Mouse (Mus musculus): ENCODE results near the gene Cnbd2. TPM values are rescaled to one million over a fixed set of nuclear protein-coding genes. Genes with fewer than 3 reads are reported as not detected.
"Not testable (repeated sequence)": the region's sequence is repeated elsewhere in the genome, so short reads cannot be mapped to it uniquely, and the experiment has no call there.

The Cnbd2 gene
- polyA plus RNA-seq, 1 experiment = 3.0 TPM

GRCm38 (mm10) chr2:156393155-156393828, 81.2 kb downstream of the Cnbd2 start:
- TF ChIP-seq CTCF (IDR thresholded peaks at IDR 0.05; ENCODE audit: borderline replicate concordance, extremely low read depth, insufficient read depth, insufficient read length) (no peak), POLR2A (IDR thresholded peaks at IDR 0.05; ENCODE audit: borderline replicate concordance, extremely low read depth, insufficient read depth, insufficient read length, poor library complexity, severe bottlenecking) (no peak)
- DNase-seq (ENCODE audit: low read depth) = no peak

GRCm38 (mm10) chr2:156394282-156394681, 82.2 kb downstream of the Cnbd2 start:
- TF ChIP-seq POLR2A (IDR thresholded peaks at IDR 0.05; ENCODE audit: borderline replicate concordance, extremely low read depth, insufficient read depth, insufficient read length, poor library complexity, severe bottlenecking) (no peak), CTCF (IDR thresholded peaks at IDR 0.05; ENCODE audit: borderline replicate concordance, extremely low read depth, insufficient read depth, insufficient read length) (no peak)
- DNase-seq (ENCODE audit: low read depth) = no peak

GRCm38 (mm10) chr2:156396096-156396495, 84.0 kb downstream of the Cnbd2 start:
- TF ChIP-seq CTCF (IDR thresholded peaks at IDR 0.05; ENCODE audit: borderline replicate concordance, extremely low read depth, insufficient read depth, insufficient read length) (no peak), POLR2A (IDR thresholded peaks at IDR 0.05; ENCODE audit: borderline replicate concordance, extremely low read depth, insufficient read depth, insufficient read length, poor library complexity, severe bottlenecking) (no peak)
- no peak for DNase-seq (ENCODE audit: low read depth)

GRCm38 (mm10) chr2:156397988-156398387, 85.9 kb downstream of the Cnbd2 start:
- DNase-seq (ENCODE audit: low read depth) = no peak
- TF ChIP-seq POLR2A (IDR thresholded peaks at IDR 0.05; ENCODE audit: borderline replicate concordance, extremely low read depth, insufficient read depth, insufficient read length, poor library complexity, severe bottlenecking) (no peak), CTCF (IDR thresholded peaks at IDR 0.05; ENCODE audit: borderline replicate concordance, extremely low read depth, insufficient read depth, insufficient read length) (no peak)

DNA sequence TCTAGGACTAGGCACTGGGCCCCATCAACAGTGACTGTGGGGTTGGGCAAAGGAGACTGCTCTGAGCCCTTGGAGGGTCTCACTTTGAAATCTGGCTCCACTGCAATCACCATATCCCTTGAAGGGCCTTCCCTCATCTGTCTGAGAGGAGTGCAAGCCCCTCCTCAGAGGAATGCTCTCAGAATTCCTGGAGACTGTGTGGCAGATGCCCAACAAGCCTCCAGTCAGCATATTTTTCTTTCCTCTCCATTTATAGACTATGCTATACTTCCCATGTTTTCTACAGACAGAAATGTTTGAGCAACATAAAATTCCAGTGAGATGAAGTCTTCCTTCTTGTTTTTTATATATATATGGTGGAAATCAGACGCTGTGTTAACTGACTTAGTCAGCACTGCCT, 87.4 kb downstream of the Cnbd2 start:
- no peak for TF ChIP-seq CTCF (IDR thresholded peaks at IDR 0.05; ENCODE audit: borderline replicate concordance, extremely low read depth, insufficient read depth, insufficient read length)
- no peak for TF ChIP-seq POLR2A (IDR thresholded peaks at IDR 0.05; ENCODE audit: borderline replicate concordance, extremely low read depth, insufficient read depth, insufficient read length, poor library complexity, severe bottlenecking)
- no peak for DNase-seq (ENCODE audit: low read depth)

DNA sequence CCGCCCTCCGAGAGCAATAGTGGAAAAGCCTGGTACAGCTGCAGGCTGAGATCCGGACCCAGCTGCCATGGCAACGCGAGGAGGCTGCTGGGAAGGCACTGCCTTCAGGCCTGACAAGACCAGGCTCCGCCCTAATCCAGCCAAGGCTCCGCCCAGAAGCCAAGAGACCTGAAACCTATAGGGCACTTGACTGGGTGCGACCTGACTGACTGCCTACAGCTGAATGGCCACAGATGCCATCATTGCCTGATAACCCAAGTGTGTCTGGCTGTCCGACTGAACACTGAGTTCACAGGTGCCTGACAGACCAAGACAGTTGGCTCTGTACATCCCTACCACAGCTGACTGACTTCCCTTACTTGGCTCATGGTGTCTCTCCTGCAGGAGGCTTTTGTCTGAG, 89.2 kb downstream of the Cnbd2 start:
- DNase-seq (ENCODE audit: low read depth) = peak; percentile 93
- TF ChIP-seq CTCF (IDR thresholded peaks at IDR 0.05; ENCODE audit: borderline replicate concordance, extremely low read depth, insufficient read depth, insufficient read length) = no peak
- no peak for TF ChIP-seq POLR2A (IDR thresholded peaks at IDR 0.05; ENCODE audit: borderline replicate concordance, extremely low read depth, insufficient read depth, insufficient read length, poor library complexity, severe bottlenecking)

GRCm38 (mm10) chr2:156402036-156402435, 89.9 kb downstream of the Cnbd2 start:
- TF ChIP-seq CTCF (IDR thresholded peaks at IDR 0.05; ENCODE audit: borderline replicate concordance, extremely low read depth, insufficient read depth, insufficient read length) (no peak), POLR2A (IDR thresholded peaks at IDR 0.05; ENCODE audit: borderline replicate concordance, extremely low read depth, insufficient read depth, insufficient read length, poor library complexity, severe bottlenecking) (no peak)

DNA sequence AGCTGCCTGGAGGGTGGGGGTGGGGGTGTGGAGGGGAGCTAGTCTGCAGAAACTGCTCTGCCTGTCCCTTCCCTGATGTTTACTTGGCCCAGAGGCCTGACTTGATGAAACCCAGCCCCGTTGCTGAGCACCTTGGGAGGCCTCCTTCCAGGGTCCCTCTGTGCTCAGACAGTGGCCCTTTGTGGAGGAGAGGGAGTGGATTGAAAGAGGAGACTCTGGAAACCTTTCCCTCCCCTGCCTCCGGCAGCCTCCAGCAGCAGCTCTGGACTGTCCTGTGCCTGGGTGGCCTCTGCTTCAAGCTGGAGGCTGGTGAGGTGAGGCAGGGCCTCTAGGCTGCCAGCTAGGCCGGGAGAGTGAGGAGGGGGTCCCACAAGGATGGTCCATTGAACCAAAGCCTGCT, 94.9 kb downstream of the Cnbd2 start:
- DNase-seq (ENCODE audit: low read depth) = peak; percentile 18
- TF ChIP-seq CTCF (IDR thresholded peaks at IDR 0.05; ENCODE audit: borderline replicate concordance, extremely low read depth, insufficient read depth, insufficient read length) (no peak), POLR2A (IDR thresholded peaks at IDR 0.05; ENCODE audit: borderline replicate concordance, extremely low read depth, insufficient read depth, insufficient read length, poor library complexity, severe bottlenecking) (no peak)

More at GRCm38 (mm10) chr2:156402036-156402435, 89.9 kb downstream of the Cnbd2 start:
- no peak for DNase-seq (ENCODE audit: low read depth)

GRCm38 (mm10) chr2:156408168-156408567, 96.1 kb downstream of the Cnbd2 start:
- DNase-seq (ENCODE audit: low read depth) = peak; percentile 48
- TF ChIP-seq POLR2A (IDR thresholded peaks at IDR 0.05; ENCODE audit: borderline replicate concordance, extremely low read depth, insufficient read depth, insufficient read length, poor library complexity, severe bottlenecking) (no peak), CTCF (IDR thresholded peaks at IDR 0.05; ENCODE audit: borderline replicate concordance, extremely low read depth, insufficient read depth, insufficient read length) (no peak)

DNA sequence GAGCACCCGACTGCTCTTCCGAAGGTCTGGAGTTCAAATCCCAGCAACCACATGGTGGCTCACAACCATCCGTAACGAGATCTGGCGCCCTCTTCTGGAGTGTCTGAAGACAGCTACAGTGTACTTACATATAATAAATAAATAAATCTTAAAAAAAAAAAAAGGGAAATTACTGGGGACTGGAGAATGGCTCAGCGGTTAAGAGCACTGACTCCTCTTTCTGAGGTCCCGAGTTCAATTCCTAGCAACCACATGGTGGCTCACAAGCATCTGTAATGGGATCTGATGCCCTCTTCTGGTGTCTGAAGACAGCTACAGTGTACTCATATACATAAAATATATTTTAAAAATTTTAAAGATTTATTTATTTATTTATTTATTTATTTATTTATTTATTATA, 99.2 kb downstream of the Cnbd2 start:
- not testable (repeated sequence) for DNase-seq (ENCODE audit: low read depth)

DNA sequence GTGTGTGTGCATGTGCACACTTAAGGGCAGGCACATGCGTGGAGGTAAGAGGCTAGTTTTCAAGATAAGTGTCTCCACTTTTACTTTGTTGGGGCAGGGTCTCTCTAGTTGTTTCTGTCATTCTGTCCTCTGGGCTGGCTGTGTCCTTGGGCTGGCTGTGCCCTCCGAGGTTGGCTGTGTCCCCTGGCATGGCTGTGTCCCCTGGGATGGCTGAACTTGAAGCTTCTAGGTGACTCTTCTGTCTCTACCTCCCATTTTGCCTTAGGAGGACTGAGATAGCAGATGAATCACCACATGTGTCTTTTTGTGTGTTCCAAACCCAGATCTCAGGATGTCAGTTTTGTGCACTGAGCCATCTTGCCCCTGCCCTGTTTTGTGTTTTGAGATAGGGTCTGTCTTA, 102.9 kb downstream of the Cnbd2 start:
- no peak for TF ChIP-seq CTCF (IDR thresholded peaks at IDR 0.05; ENCODE audit: borderline replicate concordance, extremely low read depth, insufficient read depth, insufficient read length)

GRCm38 (mm10) chr2:156415674-156416073, 103.6 kb downstream of the Cnbd2 start:
- TF ChIP-seq CTCF (IDR thresholded peaks at IDR 0.05; ENCODE audit: borderline replicate concordance, extremely low read depth, insufficient read depth, insufficient read length) = no peak
- TF ChIP-seq POLR2A (IDR thresholded peaks at IDR 0.05; ENCODE audit: borderline replicate concordance, extremely low read depth, insufficient read depth, insufficient read length, poor library complexity, severe bottlenecking) = no peak
- no peak for DNase-seq (ENCODE audit: low read depth)

More for the DNA sequence above, 102.9 kb downstream of the Cnbd2 start:
- DNase-seq (ENCODE audit: low read depth) = no peak
